Mouse (Mus musculus): Measurements from ENCODE around the gene Dusp10.

Dusp10 gene

GRCm38 (mm10) chr1:184030070-184030802 lies 17.1 kb downstream of the Dusp10 start:
- intact Hi-C loops (cut with DNase I): no loop called here

GRCm38 (mm10) chr1:184032682-184033389 lies 19.7 kb downstream of the Dusp10 start:
- intact Hi-C loops (cut with DNase I): no loop called here

DNA sequence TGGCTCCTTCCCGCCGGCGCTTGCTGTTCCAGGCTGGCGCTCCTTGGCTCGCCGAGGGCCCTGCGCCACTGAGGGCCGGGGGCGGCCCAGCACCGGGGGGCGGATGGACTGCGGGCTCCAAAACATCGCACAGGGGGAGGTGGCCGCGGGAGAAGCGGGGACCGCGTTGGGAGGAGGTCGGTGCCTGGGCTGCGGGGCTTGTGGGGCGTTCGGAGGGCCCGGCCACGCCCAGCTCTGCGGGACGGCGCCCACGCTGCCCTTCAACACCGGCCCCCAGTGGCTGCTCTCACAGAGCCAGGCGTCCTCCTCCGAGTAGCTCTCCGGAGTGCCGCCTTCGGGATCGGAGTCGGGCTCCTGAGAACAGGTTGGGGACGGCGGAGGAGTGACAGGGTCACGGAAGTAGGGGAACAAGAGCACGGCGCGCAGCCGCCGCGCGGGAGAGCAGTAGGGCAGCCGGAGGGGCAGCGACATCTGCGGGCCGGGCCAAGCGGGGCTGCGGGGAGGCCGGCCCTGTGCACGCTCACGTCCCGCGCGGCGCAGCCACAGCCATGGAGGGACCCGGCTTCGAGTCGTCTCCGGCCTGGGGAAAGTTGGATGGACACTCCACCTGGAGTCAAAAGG lies 20.4 kb downstream of the Dusp10 start:
- intact Hi-C loops (cut with DNase I): no loop called here

DNA sequence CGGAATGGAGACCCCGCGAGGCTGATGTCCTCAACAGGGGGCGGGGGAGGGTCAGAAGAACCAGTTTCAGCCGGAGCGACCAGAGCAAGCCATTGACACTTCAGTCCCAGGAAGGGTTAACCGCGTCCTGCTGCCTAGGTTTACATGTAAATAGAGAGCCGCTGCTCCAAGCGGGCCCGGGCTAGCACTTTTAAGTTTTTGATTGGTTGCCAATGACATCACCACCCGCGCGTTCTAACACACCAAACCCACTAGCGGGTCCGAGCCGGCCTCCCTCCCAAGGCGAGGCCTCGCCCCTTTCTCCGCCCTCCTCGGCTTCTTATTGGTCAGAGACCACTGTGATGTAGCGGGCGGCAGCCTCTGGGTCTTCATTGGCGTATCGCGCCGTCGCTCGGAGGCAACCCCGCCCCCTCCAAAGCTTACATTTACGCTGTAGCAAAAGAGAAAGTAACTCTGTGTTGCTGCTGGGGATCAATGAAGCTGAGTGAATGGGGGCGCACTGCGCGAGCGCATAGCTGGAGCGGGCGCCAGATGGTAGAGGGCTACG lies 21.0 kb downstream of the Dusp10 start, which contains the start of gene 1700056E22Rik:
Gene 1700056E22Rik (minus strand): TSS at position 291 of the 547 bp plus-strand sequence.
- intact Hi-C loops (cut with DNase I): no loop called here

- intact Hi-C loops (cut with DNase I): loop anchor here (5.0 kb wide), 1 partner anchor 48 kb away; no protein-coding TSS in a partner anchor
Observed at GRCm38 (mm10) chr1:184034741-184035181, 21.7 kb downstream of the Dusp10 start.

DNA sequence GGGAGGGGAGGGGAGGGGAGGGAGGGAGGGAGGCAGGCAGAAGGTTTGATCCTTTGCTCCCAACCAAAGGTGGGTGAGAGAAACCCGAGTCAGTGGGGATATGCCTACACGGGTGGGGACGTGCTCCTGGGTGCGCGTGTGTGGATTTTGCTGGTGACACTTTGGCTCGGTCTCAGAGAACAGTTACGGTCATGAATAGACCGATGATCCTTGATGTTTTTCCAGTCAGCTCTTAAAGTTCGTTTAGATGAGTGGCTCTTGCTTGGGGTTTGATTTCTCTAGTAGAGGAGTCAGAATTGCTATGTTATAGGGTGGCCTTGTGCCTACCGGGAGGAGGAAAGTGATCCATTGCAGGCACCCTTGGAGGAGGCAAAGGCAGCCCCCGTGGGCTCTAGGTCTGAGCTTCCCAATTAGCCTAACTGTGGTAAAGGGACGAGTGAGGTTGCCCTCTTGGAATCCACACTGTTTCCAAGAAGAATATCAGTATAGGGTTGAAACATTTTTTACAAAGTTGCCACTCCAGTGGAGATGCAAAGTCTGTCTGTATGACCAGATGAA lies 22.3 kb downstream of the Dusp10 start:
- intact Hi-C loops (cut with DNase I): loop anchor here (5.0 kb wide), 1 partner anchor 47 kb away; no protein-coding TSS in a partner anchor

- intact Hi-C loops (cut with DNase I): loop anchor here (5.0 kb wide), 1 partner anchor 44 kb away; no protein-coding TSS in a partner anchor
Observed at GRCm38 (mm10) chr1:184037802-184038201, 24.7 kb downstream of the Dusp10 start.

GRCm38 (mm10) chr1:184039301-184039700 lies 26.2 kb downstream of the Dusp10 start:
- intact Hi-C loops (cut with DNase I): loop anchor here (5.0 kb wide), 1 partner anchor 43 kb away; no protein-coding TSS in a partner anchor

GRCm38 (mm10) chr1:184040181-184040580 lies 27.1 kb downstream of the Dusp10 start:
- intact Hi-C loops (cut with DNase I): no loop called here

DNA sequence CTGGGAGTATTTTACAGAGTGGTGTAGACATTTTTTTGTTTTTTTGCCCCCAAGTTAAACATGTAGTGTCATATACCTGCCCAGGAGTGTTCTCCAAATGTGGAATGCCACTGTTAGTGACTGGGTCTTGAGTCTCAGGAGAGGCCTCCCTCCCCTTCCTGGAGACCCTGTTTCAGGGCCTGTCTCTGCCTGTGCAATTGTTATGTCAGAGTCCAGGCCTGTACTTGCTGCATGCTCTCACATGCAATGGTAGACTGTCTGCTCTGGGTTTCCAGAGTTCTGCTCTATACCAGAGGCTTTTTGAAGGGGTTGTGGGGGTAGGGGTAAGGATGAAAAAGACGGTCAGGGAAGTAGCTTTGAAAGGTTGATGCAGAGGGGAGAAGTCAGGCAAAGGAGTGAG lies 27.8 kb downstream of the Dusp10 start:
- intact Hi-C loops (cut with DNase I): no loop called here

- intact Hi-C loops (cut with DNase I): no loop called here
Observed at GRCm38 (mm10) chr1:184041778-184042573, 28.9 kb downstream of the Dusp10 start.

GRCm38 (mm10) chr1:184042745-184043144 lies 29.6 kb downstream of the Dusp10 start:
- intact Hi-C loops (cut with DNase I): no loop called here

DNA sequence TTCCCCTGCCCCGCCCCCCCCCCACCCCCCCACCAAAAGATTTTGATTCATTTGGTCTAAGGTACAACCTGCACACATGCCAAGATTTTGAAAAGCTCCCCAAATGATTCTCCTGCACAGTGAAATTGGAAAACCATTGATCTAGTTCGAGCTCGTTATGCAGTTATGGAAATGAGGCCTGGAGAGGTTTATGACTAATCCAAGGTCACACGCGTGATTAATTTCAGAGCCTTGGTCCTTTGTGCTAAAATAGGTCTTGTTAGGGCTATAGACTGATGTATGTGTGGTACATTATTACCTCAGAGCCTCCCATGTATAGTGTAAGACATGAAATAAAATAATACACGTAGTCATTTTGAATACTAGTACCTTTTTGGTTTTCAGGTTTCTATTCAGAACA lies 30.3 kb downstream of the Dusp10 start:
- intact Hi-C loops (cut with DNase I): no loop called here

DNA sequence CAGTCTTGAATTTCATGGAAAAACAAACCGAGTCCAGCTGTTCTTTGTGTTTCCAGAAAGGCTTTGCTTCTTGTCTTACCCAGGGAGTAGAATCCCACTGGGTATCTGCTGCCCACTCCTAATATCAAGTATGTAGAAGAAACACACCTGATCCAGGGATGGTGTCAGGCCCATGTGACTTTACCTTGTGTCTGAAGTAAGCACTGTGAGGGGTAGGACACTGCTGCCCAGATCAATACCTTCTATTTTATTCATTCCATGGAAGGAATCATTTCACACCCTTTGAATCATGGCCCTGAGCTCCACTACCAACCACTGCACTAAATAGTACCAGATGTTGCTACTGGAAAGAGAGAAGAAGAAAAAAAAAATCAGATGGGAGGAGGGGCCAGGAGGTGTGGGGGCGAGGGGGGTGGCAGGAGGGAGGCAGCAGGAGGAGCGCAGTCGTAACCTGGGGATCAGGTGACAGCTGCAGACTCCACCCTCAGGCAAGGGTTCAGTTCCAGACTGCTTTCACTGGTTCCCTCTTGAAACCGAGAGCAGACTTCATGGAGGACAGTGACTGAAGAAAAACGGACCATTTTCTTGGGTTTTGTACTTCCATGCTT lies 33.1 kb downstream of the Dusp10 start:
- intact Hi-C loops (cut with DNase I): no loop called here

- intact Hi-C loops (cut with DNase I): no loop called here
Observed at GRCm38 (mm10) chr1:184047818-184048217, 34.7 kb downstream of the Dusp10 start.

GRCm38 (mm10) chr1:184048675-184049418 lies 35.7 kb downstream of the Dusp10 start:
- intact Hi-C loops (cut with DNase I): no loop called here

DNA sequence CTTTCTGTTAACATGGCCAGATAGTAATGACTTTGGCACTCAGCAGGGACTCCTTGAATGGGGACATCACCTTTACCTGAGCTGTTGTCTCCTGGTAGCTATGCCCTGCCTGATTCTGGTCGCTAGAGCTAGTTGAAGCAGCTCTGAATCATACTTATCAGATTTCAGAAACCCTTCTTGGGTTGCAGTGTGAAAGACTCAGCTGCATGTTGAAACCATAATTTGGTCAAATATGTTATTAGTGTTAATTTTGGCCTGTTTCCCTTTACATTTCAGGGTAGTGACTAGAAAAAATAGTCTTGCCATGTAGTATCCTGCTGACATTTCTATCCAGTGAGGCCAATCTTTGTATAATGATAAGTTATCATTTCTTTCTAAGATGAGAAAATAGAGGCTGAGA lies 38.2 kb downstream of the Dusp10 start:
- intact Hi-C loops (cut with DNase I): no loop called here

GRCm38 (mm10) chr1:184051824-184052223 lies 38.7 kb downstream of the Dusp10 start:
- intact Hi-C loops (cut with DNase I): no loop called here

DNA sequence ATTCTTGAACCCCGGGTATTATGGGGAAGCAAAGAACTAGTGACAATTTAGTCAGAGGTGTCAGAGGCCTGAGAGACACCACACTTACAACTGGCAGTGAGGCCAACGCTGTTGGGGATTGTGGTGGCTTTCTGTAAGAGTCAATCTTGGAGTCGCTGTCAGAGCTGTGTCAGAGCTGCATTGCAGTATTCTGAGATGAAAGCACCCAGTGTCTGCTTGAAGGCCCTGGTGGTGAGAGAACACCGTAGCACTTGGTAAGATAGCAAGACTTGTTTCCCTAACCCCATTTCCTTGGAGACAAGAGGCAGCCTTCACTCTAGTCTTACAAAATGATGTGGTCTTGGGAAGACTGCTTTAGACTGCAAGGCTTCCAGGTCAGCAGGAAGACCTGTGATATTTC lies 39.2 kb downstream of the Dusp10 start:
- intact Hi-C loops (cut with DNase I): no loop called here

Data from adrenal gland (tissue).